Mouse (Mus musculus) stomach, postnatal 0 days (tissue): Measurements from ENCODE around the gene Ssbp3.

Source experiments
- CTCF ChIP-seq: IDR thresholded peaks from 2 replicates; pipeline ENCODE4 v1.5.1; 2016; ENCODE audit warnings: antibody characterized with exemption, low read depth, mild to moderate bottlenecking, moderate library complexity
- EP300 ChIP-seq: optimal IDR thresholded peaks from 2 replicates; pipeline ENCODE3; 2016; ENCODE audit warnings: antibody characterized with exemption

GRCm38 (mm10) chr4:106898923-106899322 lies 11.6 kb upstream of the Ssbp3 start:
- TF ChIP-seq CTCF (no peak), EP300 (no peak)
